Mouse (Mus musculus): ENCODE measurements around the gene Lss. TPM values are rescaled to one million over a fixed set of nuclear protein-coding genes. Genes with fewer than 3 reads are reported as not detected.

Gene Lss
- polyA plus RNA-seq, 1 experiment from 2014 or later: 23.2 TPM

- 2% methylated on average over 14 of the region's 14 CpGs for WGBS
- Histone ChIP-seq H3K4me2 (peak overlapping the region; percentile 92), H3K9ac (peak overlapping the region; percentile 69), H3K4me3 (peak overlapping the region; percentile 70), H3K36me3 (peaks cover 7% of the 10 kb centered on the region; the same call in 1 of the 2 replicates), H3K4me1 (peaks cover 16% of the 10 kb centered on the region), H3K9me3 (no peaks in the 10 kb centered on the region), H3K27me3 (no peaks in the 10 kb centered on the region), H3K27ac (peak overlapping the region; percentile 66)
- peak; percentile 27; the same call in 1 of the 2 replicates for ATAC-seq (ENCODE audit: borderline replicate concordance, extremely low read depth, low FRiP score, low TSS enrichment)
Observed at GRCm38 (mm10) chr10:76531828-76532227, 440 bp downstream of the Lss start.

GRCm38 (mm10) chr10:76535526-76535925, 4.1 kb downstream of the Lss start:
- WGBS: 90% methylated on average over 7 of the region's 7 CpGs
- ATAC-seq (ENCODE audit: borderline replicate concordance, extremely low read depth, low FRiP score, low TSS enrichment): no peak
- H3K4me3 ChIP-seq: no peak overlapping the region
- H3K36me3 ChIP-seq: peaks cover 28% of the 10 kb centered on the region
- H3K9me3 ChIP-seq: no peaks in the 10 kb centered on the region
- H3K27ac ChIP-seq: no peak overlapping the region
- H3K27me3 ChIP-seq: no peaks in the 10 kb centered on the region
- H3K9ac ChIP-seq: no peak overlapping the region
- no peak overlapping the region for H3K4me2 ChIP-seq
- peaks cover 15% of the 10 kb centered on the region for H3K4me1 ChIP-seq

- no peak for ATAC-seq (ENCODE audit: borderline replicate concordance, extremely low read depth, low FRiP score, low TSS enrichment)
Observed at GRCm38 (mm10) chr10:76537619-76538018, 6.2 kb downstream of the Lss start.

GRCm38 (mm10) chr10:76541336-76542085, 10.1 kb downstream of the Lss start:
- WGBS: 89% methylated on average over 11 of the region's 11 CpGs
- Histone ChIP-seq H3K4me1 (no peaks in the 10 kb centered on the region), H3K9ac (no peak overlapping the region), H3K36me3 (peaks cover 68% of the 10 kb centered on the region), H3K4me3 (no peak overlapping the region), H3K27me3 (no peaks in the 10 kb centered on the region), H3K9me3 (no peaks in the 10 kb centered on the region), H3K27ac (no peak overlapping the region), H3K4me2 (no peak overlapping the region)
- no peak for ATAC-seq (ENCODE audit: borderline replicate concordance, extremely low read depth, low FRiP score, low TSS enrichment)

More at GRCm38 (mm10) chr10:76537619-76538018, 6.2 kb downstream of the Lss start:
- no peak overlapping the region for H3K4me3 ChIP-seq
- no peak overlapping the region for H3K4me2 ChIP-seq
- H3K9me3 ChIP-seq: no peaks in the 10 kb centered on the region
- H3K27me3 ChIP-seq: no peaks in the 10 kb centered on the region
- no peak overlapping the region for H3K9ac ChIP-seq
- peaks cover 1% of the 10 kb centered on the region; the same call in 1 of the 2 replicates for H3K4me1 ChIP-seq
- 54% methylated on average over 9 of the region's 9 CpGs for WGBS
- H3K36me3 ChIP-seq: peaks cover 48% of the 10 kb centered on the region
- no peak overlapping the region for H3K27ac ChIP-seq

- Histone ChIP-seq H3K9me3 (no peaks in the 10 kb centered on the region), H3K36me3 (peaks cover 78% of the 10 kb centered on the region), H3K4me3 (no peak overlapping the region), H3K4me1 (no peaks in the 10 kb centered on the region), H3K27ac (no peak overlapping the region), H3K27me3 (no peaks in the 10 kb centered on the region), H3K4me2 (no peak overlapping the region), H3K9ac (no peak overlapping the region)
- 84% methylated on average over 10 of the region's 10 CpGs for WGBS
- ATAC-seq (ENCODE audit: borderline replicate concordance, extremely low read depth, low FRiP score, low TSS enrichment): no peak
Observed at GRCm38 (mm10) chr10:76542636-76543375, 11.4 kb downstream of the Lss start.

GRCm38 (mm10) chr10:76546566-76546965, 15.2 kb downstream of the Lss start:
- no peak overlapping the region for H3K9ac ChIP-seq
- H3K9me3 ChIP-seq: no peaks in the 10 kb centered on the region
- H3K27ac ChIP-seq: no peak overlapping the region
- no peaks in the 10 kb centered on the region for H3K4me1 ChIP-seq
- peaks cover 71% of the 10 kb centered on the region for H3K36me3 ChIP-seq
- H3K4me3 ChIP-seq: no peak overlapping the region
- no peak for ATAC-seq (ENCODE audit: borderline replicate concordance, extremely low read depth, low FRiP score, low TSS enrichment)
- WGBS: 90% methylated on average over 8 of the region's 8 CpGs
- H3K4me2 ChIP-seq: no peak overlapping the region
- H3K27me3 ChIP-seq: no peaks in the 10 kb centered on the region

- 91% methylated on average over 8 of the region's 8 CpGs for WGBS
- peaks cover 76% of the 10 kb centered on the region for H3K36me3 ChIP-seq
- H3K27me3 ChIP-seq: no peaks in the 10 kb centered on the region
- no peaks in the 10 kb centered on the region for H3K4me1 ChIP-seq
- H3K4me2 ChIP-seq: no peak overlapping the region
- H3K4me3 ChIP-seq: no peak overlapping the region
- no peak overlapping the region for H3K27ac ChIP-seq
- no peaks in the 10 kb centered on the region for H3K9me3 ChIP-seq
- no peak overlapping the region for H3K9ac ChIP-seq
- ATAC-seq (ENCODE audit: borderline replicate concordance, extremely low read depth, low FRiP score, low TSS enrichment): no peak
Observed at GRCm38 (mm10) chr10:76548218-76548617, 16.8 kb downstream of the Lss start.

- no peak overlapping the region for H3K9ac ChIP-seq
- H3K27ac ChIP-seq: no peak overlapping the region
- no peaks in the 10 kb centered on the region for H3K9me3 ChIP-seq
- peaks cover 64% of the 10 kb centered on the region for H3K36me3 ChIP-seq
- WGBS: 85% methylated on average over 5 of the region's 5 CpGs
- no peak overlapping the region for H3K4me3 ChIP-seq
- no peaks in the 10 kb centered on the region for H3K4me1 ChIP-seq
- no peaks in the 10 kb centered on the region for H3K27me3 ChIP-seq
- no peak overlapping the region for H3K4me2 ChIP-seq
- ATAC-seq (ENCODE audit: borderline replicate concordance, extremely low read depth, low FRiP score, low TSS enrichment): no peak
Observed at GRCm38 (mm10) chr10:76550458-76550857, 19.1 kb downstream of the Lss start.

- no peak overlapping the region for H3K27ac ChIP-seq
- no peaks in the 10 kb centered on the region for H3K4me1 ChIP-seq
- no peaks in the 10 kb centered on the region for H3K27me3 ChIP-seq
- peaks cover 56% of the 10 kb centered on the region for H3K36me3 ChIP-seq
- WGBS: 75% methylated on average over 3 of the region's 3 CpGs
- no peak overlapping the region for H3K4me3 ChIP-seq
- no peak for ATAC-seq (ENCODE audit: borderline replicate concordance, extremely low read depth, low FRiP score, low TSS enrichment)
- no peak overlapping the region for H3K4me2 ChIP-seq
- H3K9ac ChIP-seq: no peak overlapping the region
- no peaks in the 10 kb centered on the region for H3K9me3 ChIP-seq
Observed at GRCm38 (mm10) chr10:76551556-76551955, 20.2 kb downstream of the Lss start.

GRCm38 (mm10) chr10:76554061-76554460, 22.7 kb downstream of the Lss start:
- WGBS: 86% methylated on average over 5 of the region's 5 CpGs
- H3K4me2 ChIP-seq: no peak overlapping the region

GRCm38 (mm10) chr10:76561972-76562371, 30.6 kb downstream of the Lss start, which contains the start of gene Spatc1l:
Spatc1l (plus strand) TSS chr10:76562272.
- H3K36me3 ChIP-seq: no peaks in the 10 kb centered on the region
- no peaks in the 10 kb centered on the region for H3K4me1 ChIP-seq
- H3K27ac ChIP-seq: no peak within 1 kb of the TSS
- H3K27me3 ChIP-seq: no peaks in the 10 kb centered on the region
- H3K9me3 ChIP-seq: no peaks in the 10 kb centered on the region
- no peak within 1 kb of the TSS for H3K9ac ChIP-seq
- no peak within 1 kb of the TSS for H3K4me3 ChIP-seq
- H3K4me2 ChIP-seq: no peak within 1 kb of the TSS
- no peak for ATAC-seq (ENCODE audit: borderline replicate concordance, extremely low read depth, low FRiP score, low TSS enrichment)
- 86% methylated on average over 10 of the region's 10 CpGs for WGBS

More at GRCm38 (mm10) chr10:76554061-76554460, 22.7 kb downstream of the Lss start:
- ATAC-seq (ENCODE audit: borderline replicate concordance, extremely low read depth, low FRiP score, low TSS enrichment): no peak
- Histone ChIP-seq H3K36me3 (peaks cover 39% of the 10 kb centered on the region), H3K27ac (no peak overlapping the region), H3K9me3 (no peaks in the 10 kb centered on the region), H3K9ac (no peak overlapping the region), H3K27me3 (no peaks in the 10 kb centered on the region), H3K4me1 (no peaks in the 10 kb centered on the region), H3K4me3 (no peak overlapping the region)
